In the genomic region with DNA sequence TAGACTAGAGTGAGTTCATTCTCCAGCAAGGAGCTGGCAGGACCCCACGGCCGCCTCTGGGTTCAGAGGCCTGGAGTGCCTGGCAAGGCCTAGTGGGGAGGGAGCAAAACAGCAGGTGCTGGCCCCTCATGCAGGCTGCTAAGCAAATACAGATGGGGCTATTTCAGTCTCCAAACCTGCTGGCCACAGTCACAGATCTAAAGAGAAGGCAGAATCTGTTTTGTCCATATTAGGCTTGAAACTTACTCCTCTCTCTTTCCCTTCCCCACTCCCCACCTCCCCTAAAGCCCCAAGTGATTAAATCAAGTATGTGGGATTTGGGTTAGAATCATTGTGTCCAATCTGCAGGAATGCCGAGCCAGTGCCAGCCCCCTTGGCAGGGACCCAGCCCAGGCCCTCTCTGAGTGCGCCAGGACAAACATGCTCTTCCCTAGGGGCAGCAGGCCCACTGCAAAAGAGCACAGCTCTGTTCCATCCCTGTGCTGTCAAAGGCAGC, we compare ENCODE assay signal across 9 mouse cellular contexts. TPM values are rescaled to one million over a fixed set of nuclear protein-coding genes. Genes with fewer than 3 reads are reported as not detected.
DNase-seq lines count a peak whose midpoint lies in the region; ATAC-seq lines count a peak whose summit lies in the region.
"Had no signal": no experiment of that assay in that cellular context is flagged by ENCODE, and none has a peak within 500 bp of the region (broad histone marks: within the 10 kb centered on the region; RNA-seq: fewer than 3 reads in every experiment).

No protein-coding gene starts in this region.

- 23% methylated on average over 4 of the region's 4 CpGs for WGBS in forebrain, embryonic 15.5 days
- WGBS in hindbrain, embryonic 14.5 days: 50% methylated on average over 4 of the region's 4 CpGs

- no peaks in the 10 kb centered on the region for H3K27me3 ChIP-seq in forebrain, embryonic 15.5 days
- no peaks in the 10 kb centered on the region for H3K27me3 ChIP-seq in hindbrain, embryonic 14.5 days (ENCODE audit: control insufficient read depth, insufficient read depth, low read length)
- H3K27me3 ChIP-seq: CH12.LX had no signal

- H3K27ac ChIP-seq in forebrain, embryonic 15.5 days (replicated peaks): peak overlapping the region; percentile 59
- H3K27ac ChIP-seq in hindbrain, embryonic 14.5 days: peak overlapping the region; percentile 69

- peak; percentile 93 for ATAC-seq in forebrain, embryonic 15.5 days (replicated peaks)
- ATAC-seq in hindbrain, embryonic 14.5 days (ENCODE audit: low FRiP score): peak; percentile 87; the same call in 1 of the 2 replicates

- no peaks in the 10 kb centered on the region for H3K36me3 ChIP-seq in forebrain, embryonic 15.5 days
- H3K36me3 ChIP-seq in hindbrain, embryonic 14.5 days (replicated peaks; ENCODE audit: control insufficient read depth, insufficient read depth): peaks cover 6% of the 10 kb centered on the region; the same call in 1 of the 2 replicates

- no peak overlapping the region for H3K4me3 ChIP-seq in forebrain, embryonic 15.5 days
- H3K4me3 ChIP-seq in hindbrain, embryonic 14.5 days (replicated peaks; ENCODE audit: low read length): no peak overlapping the region

- H3K4me1 ChIP-seq in forebrain, embryonic 15.5 days: peaks cover 17% of the 10 kb centered on the region
- H3K4me1 ChIP-seq in hindbrain, embryonic 14.5 days (replicated peaks; ENCODE audit: control insufficient read depth, insufficient read depth, low read length): no peaks in the 10 kb centered on the region; the same call in 1 of the 2 replicates

- no peak overlapping the region for H3K9ac ChIP-seq in forebrain, embryonic 15.5 days (replicated peaks)
- no peak overlapping the region for H3K9ac ChIP-seq in hindbrain, embryonic 14.5 days

- no peak overlapping the region; the same call in 1 of the 2 replicates for H3K4me2 ChIP-seq in forebrain, embryonic 15.5 days (replicated peaks)
- no peak overlapping the region for H3K4me2 ChIP-seq in hindbrain, embryonic 14.5 days (replicated peaks)

- peak; percentile 43 to 58 for DNase-seq in frontal cortex, postnatal 10 days (ENCODE audit: low spot score in 2 of 2)
- DNase-seq in frontal cortex, postnatal 36 days (ENCODE audit: low spot score in 2 of 2): no peak
- DNase-seq in adipocyte (ENCODE audit: low spot score): peak; percentile 35
- DNase-seq in hindbrain, embryonic 14.5 days (ENCODE audit: low spot score): peak; percentile 67
- DNase-seq in lung, postnatal 10 days: peak; percentile 80
- DNase-seq in testis, postnatal 14 days (ENCODE audit: low spot score): peak; percentile 57
- DNase-seq in thymus, postnatal 36 days: no peak

- no peaks in the 10 kb centered on the region for H3K9me3 ChIP-seq in forebrain, embryonic 15.5 days
- no peaks in the 10 kb centered on the region for H3K9me3 ChIP-seq in hindbrain, embryonic 14.5 days (ENCODE audit: control insufficient read depth, low read length)

RNA-seq across cellular contexts. Expression of a gene that starts 17.6 kb away (rescaled TPM):
- polyA plus RNA-seq in forebrain, embryonic 15.5 days (2015; fragmentation: Nextera tagmentation; extraction: Ambion mirVana): 83.3 and 86.3 TPM in 2 replicates
- polyA plus RNA-seq in hindbrain, embryonic 14.5 days (2014; fragmentation: Nextera tagmentation; extraction: Ambion mirVana): 81.9 and 91.4 TPM in 2 replicates

RNA-seq across cellular contexts. Expression of a gene that starts 28.6 kb away (rescaled TPM):
- 0.23 and 0.25 TPM in 2 replicates for polyA plus RNA-seq in forebrain, embryonic 15.5 days (2015; fragmentation: Nextera tagmentation; extraction: Ambion mirVana)
- 0.82 and 1.2 TPM in 2 replicates for polyA plus RNA-seq in hindbrain, embryonic 14.5 days (2014; fragmentation: Nextera tagmentation; extraction: Ambion mirVana)

Comparison
In these comparisons a context has a peak if more than half of its experiments do, and no peak if none do; other contexts are left out.
1. DNase-seq: peak in frontal cortex, postnatal 10 days (2 of 2), adipocyte (single experiment), hindbrain, embryonic 14.5 days (single experiment), lung, postnatal 10 days (single experiment) and testis, postnatal 14 days (single experiment); none in frontal cortex, postnatal 36 days (0 of 2) and thymus, postnatal 36 days (0 of 2).